Mouse (Mus musculus): ENCODE data around the gene Cdhr4.

Cdhr4 gene

DNA sequence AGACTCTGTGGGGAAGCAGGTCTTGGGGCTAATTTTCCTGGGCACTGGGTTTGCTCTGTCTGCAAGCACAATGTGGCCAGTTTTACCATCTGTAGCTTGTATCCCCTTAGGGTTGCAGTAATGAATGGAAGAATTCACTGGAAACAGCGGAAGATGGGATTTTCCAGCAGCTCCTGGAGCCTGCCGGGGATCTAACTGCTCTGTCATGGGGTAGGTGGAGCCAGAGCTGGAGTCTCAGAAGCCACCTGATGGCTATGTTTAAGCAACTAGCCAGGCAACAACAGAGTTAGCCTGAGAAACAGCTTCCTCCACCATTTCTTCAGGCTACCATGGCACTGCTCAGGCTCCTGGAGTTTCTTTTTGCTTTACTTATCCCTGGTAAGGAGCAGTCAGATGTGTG, at the start of gene Cdhr4:
Gene Cdhr4, plus strand, starts transcription at position 301 of the 400 bp plus-strand sequence.
- no peak for DNase-seq (ENCODE audit: low read depth, low spot score)

DNA sequence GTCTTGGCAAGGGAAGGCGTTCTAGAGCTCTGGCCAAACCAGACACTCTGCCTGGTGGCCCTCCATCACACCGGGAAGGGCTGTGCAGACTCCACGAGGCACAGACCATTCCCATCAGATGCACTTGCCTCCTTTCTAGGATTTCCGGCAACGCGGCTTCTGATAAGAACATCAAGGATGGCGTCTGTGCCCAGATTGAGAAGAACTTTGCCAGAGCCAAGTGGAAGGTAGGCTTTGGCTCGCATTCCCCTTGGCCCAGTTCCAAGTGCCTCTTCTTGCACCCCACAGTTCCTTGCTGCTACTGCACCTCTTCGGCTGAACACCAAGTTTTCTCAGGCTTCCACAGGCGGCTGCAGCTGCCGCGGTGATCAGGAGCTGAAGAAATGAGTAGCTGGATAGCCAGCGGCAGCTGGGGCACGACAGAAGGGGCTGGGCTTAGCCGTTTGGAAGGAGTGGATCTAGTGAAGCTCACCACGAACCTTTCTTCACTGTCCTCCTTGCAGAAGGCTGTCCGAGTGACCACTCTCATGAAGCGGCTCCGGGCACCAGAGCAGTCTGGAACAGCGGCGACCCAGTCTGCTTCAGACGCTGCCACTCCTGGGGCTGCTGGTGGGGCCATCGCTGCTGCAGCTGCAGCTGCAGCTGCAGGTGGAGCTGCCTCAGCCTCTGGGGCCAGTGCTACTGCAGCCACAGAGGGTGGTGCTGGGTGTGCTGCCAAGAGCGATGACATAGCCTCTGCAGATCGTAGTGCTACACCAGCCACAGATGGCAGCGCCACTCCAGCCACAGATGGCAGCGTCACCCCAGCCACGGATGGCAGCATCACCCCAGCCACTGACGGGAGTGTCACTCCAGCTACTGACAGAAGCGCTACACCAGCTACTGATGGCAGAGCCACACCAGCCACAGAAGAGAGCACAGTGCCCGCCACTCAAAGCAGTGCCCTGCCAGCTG, 44.8 kb upstream of the Cdhr4 start:
- DNase-seq (ENCODE audit: low read depth, low spot score), result no peak

DNA sequence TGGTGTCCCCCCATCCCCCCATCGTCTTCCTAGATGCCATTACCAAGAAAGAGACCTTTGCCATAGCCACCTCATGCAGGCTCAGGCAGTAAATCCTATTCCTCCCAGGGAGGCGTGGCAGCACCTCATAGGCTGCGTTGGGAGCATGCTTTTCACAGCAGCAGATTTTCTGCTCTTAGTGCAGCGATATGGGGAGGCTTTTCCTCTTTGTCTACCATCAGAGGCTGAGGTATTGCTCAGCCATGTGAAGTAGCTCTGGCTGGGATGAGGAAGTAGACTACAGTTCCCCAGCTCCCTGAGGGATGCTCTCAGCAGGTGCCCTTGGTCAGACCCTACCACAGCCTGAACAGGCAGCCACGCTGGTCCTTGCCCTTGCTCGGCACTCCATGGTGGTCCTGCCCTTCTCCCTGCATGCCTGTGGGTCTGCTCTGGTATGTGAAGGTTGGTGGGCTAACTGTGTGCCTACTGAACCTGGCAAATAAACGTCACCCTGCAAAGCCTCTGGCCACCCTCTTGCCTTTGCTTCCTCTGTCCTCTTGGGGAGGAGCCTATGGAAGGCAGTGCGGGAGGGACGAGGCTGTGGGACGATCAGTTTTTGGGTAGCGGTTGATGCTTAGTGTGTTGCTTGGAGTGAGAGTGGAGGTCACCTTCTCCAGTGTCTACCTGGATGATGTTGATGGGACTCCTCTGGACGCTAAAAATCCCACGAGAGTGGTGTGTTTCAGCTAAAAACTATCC, 42.9 kb upstream of the Cdhr4 start:
- no peak for DNase-seq (ENCODE audit: low read depth, low spot score)

- no peak for DNase-seq (ENCODE audit: low read depth, low spot score)
Measured at GRCm38 (mm10) chr9:107949922-107950235, 42.4 kb upstream of the Cdhr4 start, which contains the start of gene Traip. Gene Traip, plus strand, starts transcription at chr9:107950136.

DNA sequence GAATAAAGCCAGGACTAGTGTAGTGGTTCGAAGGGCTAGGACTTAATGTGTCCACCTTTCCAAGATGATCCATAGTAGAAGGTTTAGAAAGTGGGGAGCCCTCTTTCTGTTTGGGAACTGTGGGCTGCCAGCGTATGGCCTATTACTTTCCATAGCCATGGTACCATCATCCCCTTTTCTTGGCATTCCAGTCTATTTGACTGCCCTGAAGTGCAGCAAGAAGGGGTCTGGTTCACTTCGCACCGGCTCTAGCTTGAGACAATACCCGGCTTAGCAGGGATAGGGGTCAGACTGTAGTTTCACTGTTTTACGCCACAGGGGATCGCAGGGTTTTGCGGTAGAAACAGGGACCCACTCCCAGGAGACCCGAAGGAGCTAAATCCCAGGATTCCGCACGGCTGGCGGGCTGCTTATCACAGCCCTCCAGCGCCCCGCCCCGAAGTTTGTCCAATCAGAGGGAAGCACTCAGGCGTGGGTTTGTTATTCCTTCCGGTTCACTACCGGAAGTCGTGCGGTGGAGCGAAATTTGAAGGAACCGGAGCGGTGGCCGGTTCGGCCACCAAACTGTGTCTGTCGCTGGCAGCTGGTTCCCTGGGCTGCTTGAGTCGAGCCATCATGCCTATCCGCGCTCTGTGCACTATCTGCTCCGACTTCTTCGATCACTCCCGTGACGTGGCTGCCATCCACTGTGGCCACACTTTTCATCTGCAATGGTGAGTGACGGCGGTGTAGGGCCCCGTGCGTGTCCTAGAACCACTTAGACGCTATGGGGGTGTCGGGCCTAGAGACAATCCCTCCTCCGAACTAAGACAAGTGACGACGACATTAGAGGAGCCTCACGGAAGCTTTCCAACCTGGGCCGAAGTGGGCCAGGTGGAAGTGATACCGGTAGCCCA, 41.6 kb upstream of the Cdhr4 start:
- DNase-seq (ENCODE audit: low read depth, low spot score), result peak; percentile 83

DNA sequence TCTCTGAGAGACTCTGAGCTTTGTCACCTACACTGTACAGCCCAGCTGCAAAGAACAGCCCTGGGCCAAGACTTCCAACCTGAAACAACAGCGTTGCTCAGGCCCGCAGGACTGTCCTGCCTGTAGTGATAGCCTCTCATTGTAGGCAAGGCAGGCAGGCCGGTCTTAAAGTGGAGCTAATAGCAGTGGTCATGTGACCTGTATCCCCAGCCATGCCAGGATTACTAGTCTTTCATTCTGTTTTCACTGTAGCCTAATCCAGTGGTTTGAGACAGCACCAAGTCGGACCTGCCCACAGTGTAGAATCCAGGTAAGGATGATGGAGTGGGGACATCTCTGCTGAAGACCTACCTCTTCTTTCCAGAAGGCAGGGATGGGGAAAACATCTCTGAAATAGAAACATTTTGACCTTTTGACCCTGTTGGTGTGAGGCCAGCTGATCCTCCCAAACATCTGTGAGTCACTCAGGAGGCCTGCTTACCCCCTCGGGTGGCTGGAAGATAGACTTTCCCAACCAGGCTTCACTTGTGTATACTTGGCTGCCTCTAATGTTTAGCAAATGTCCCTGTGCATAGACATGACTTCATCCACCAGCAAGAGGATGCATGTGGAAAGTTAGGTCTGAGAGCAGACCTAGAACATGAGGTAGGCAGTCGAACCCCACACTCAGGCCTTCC, 36.5 kb upstream of the Cdhr4 start:
- DNase-seq (ENCODE audit: low read depth, low spot score), result no peak

DNA sequence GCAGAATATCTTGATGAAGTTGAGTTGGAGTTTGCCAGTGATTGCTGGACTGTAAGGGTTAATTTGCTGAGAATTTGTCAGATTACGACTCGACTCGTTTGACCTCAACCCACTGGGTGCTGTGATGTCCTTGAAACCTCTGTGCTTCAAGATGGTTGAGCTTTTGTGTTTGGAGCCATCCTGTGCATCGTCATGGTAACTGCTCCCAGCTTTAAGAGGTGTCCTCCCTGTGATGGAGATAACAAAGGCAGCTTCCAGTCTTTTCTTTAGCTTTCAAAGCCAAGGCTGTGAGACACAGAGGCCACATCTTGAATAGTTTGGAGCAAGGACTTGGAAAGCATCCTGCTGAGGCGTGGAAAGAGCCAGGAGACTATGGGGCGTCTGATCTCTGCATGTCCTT, 35.2 kb upstream of the Cdhr4 start:
- no peak for DNase-seq (ENCODE audit: low read depth, low spot score)

DNA sequence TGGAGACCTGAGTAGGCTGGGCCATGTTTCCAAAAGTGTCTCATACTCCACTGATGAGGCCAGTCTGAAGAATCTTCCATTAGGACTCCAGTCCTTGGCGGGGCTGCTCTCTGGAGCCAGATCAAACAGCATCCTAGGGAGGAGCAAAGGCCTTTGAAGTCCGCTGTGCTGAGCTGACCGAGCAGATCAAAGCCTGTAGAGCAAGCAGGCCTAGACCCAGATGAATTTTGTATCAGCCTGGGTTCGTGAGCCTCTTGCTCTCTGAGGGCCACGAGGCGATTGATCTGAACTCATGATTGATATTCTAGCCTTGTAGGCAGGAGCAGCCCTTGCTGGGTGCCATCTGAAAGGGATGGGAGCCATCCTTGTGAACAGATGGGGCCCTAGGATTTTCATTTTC, 32.4 kb upstream of the Cdhr4 start:
- DNase-seq (ENCODE audit: low read depth, low spot score), result no peak

- no peak for DNase-seq (ENCODE audit: low read depth, low spot score)
Measured at GRCm38 (mm10) chr9:107960928-107961327, 31.4 kb upstream of the Cdhr4 start.

- no peak for DNase-seq (ENCODE audit: low read depth, low spot score)
Measured at GRCm38 (mm10) chr9:107961351-107961762, 30.9 kb upstream of the Cdhr4 start.

DNA sequence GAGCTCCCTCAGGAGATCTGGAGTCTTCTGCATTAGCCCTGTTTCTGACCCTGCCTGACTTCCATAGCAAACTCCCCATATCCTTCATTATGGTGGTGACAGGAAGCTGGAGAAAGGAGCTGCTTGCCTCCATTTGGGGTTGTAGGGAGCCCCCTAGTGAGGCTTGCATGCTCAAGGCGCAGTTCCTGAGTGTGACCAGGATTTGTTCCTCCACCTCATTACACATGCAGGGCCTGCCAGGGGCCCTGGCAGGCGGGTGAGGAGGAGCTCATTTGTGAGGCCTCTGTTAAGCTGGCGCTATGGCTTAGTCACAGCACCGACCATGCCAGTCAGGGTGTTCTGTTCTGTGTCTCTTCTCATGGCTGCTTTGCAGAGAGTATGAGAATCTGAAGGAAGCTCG, 30.4 kb upstream of the Cdhr4 start:
- no peak for DNase-seq (ENCODE audit: low read depth, low spot score)

GRCm38 (mm10) chr9:107962916-107963315, 29.4 kb upstream of the Cdhr4 start:
- no peak for DNase-seq (ENCODE audit: low read depth, low spot score)

DNA sequence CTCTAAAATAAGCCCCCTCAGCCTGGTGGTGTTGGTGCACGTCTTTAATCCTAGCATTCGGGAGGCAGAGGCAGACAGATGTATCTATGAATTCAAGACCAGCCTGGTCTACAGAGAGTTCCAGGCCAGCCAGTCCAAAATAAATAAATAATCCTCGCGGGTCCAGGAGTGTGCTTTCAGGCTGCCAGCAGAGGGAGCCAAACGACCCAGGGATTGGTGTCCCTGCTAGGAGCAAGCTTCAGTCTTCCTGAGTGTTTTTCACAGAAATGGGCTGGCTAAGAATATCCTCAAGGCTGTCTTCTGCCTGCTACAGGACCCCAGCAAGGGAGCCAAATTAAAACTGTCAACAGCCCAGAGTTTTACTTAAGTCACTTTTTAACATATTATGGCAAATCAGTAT, 28.6 kb upstream of the Cdhr4 start:
- DNase-seq (ENCODE audit: low read depth, low spot score), result peak; percentile 68

DNA sequence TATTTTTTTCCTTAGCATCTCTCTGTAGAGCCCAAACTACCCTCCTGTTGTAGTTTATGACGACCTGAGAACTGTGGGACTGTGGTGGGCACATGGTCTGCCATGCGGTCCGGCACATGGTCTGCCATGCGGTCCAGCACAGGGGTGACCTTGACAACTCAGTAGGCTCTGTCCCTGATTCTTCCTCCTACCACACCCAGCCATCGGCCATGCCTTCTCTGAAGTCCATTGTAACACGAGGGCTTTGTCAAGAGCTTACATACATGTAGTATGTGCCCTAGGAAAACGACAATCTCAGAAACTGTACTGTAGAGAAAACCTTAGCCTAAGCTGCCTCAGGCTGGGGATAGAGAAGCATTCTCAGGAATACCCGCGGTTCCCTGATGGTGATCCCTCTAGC, 27.6 kb upstream of the Cdhr4 start:
- DNase-seq (ENCODE audit: low read depth, low spot score), result no peak

DNA sequence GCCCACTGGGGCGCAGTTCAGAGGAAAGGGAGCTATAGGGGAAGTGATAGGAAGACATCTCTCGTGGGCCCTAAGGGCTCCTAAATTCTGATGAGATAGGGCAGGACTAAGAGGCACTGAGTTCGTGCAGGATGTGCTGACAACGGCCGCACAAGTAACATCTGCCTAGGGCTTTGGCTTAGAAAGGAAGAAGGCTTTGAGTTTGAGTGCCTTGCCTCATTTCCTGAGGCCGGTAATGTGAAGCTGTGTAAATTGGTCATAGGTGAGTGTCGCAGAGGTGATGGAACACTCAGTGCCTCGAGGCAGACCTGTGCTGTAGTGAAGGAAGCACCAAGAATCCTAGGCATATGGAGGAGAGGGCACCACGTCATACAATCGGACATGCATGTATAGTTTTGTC, 25.6 kb upstream of the Cdhr4 start:
- DNase-seq (ENCODE audit: low read depth, low spot score), result no peak

GRCm38 (mm10) chr9:107967437-107967836, 24.9 kb upstream of the Cdhr4 start:
- DNase-seq (ENCODE audit: low read depth, low spot score), result no peak

GRCm38 (mm10) chr9:107968531-107968930, 23.8 kb upstream of the Cdhr4 start:
- no peak for DNase-seq (ENCODE audit: low read depth, low spot score)

- DNase-seq (ENCODE audit: low read depth, low spot score), result no peak
Measured at GRCm38 (mm10) chr9:107970311-107970710, 22.0 kb upstream of the Cdhr4 start.

GRCm38 (mm10) chr9:107971690-107972541, 20.4 kb upstream of the Cdhr4 start:
- no peak for DNase-seq (ENCODE audit: low read depth, low spot score)

DNA sequence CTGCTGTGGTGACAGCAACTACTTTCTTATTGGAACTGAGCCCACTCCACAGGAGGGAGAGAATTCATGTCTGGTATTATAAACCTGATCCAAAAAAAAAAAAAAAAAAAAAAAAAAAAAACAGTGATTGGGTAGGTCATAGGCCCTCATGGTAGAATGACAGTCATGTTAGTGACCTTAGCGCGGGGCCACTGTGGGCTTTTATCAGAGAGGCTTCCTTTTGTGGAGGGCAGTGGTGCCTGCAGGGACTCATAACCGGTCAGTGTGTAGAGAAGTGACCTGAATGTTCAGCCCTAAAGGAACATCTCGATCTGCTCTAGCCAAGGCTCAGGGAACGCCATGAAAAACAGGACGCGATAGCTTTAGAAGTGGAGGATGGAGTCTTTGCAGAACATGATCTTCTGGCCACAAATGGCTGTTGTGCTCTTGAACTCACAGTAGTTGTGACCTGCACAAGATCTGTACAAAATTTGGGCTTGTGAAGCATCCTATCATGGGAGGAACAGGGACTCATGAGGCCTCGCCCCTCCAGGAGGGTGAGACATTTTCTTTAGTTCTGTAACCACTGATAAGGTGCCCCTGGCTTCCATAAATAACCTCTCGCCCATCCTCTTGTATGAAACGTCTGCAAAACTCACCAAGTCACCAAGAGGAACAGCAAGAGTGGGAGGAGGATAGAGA, 17.7 kb upstream of the Cdhr4 start:
- DNase-seq (ENCODE audit: low read depth, low spot score), result no peak
